Mouse (Mus musculus): ENCODE results near the gene Rhcg.

- TF ChIP-seq GATA1 (IDR thresholded peaks at IDR 0.05; ENCODE audit: low read length) = no peak
- TF ChIP-seq TAL1 (IDR thresholded peaks at IDR 0.05; ENCODE audit: low read length) = no peak
Measured at GRCm38 (mm10) chr7:79572191-79572818, 45.2 kb downstream of the Rhcg start.

All from erythroblast, embryonic 14.5 days (primary cell).